Mouse (Mus musculus) adipocyte (in vitro differentiated cells): ENCODE measurements around the gene Meaf6.

Experiments used
- DNase-seq: peaks from one replicate; pipeline ENCODE4 v3.0.0-alpha.2; 2016; ENCODE audit warnings: low spot score

The Meaf6 gene

DNA sequence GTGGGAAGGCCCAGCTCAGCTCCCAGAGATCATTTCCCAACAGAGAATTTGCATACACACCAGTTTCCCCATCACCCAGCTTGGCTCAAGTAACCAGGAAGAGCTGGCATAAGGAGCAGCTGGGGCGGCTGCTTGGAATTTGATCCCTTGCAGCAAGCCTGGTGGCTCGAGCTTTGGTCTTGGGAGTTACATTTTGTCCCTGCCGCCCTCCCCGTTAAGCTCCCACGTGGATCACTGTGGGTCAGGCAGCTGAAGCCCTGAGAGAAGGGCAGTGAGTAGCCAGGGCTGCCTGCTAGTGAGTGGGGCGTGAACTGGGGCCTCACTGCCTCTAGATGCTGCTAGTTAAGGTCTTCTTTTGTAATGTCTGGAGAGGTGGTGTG lies 30.8 kb downstream of the Meaf6 start:
- DNase-seq = peak; percentile 92

- DNase-seq = peak; percentile 98
Observed at GRCm38 (mm10) chr4:125116090-125116861, 31.3 kb downstream of the Meaf6 start.

DNA sequence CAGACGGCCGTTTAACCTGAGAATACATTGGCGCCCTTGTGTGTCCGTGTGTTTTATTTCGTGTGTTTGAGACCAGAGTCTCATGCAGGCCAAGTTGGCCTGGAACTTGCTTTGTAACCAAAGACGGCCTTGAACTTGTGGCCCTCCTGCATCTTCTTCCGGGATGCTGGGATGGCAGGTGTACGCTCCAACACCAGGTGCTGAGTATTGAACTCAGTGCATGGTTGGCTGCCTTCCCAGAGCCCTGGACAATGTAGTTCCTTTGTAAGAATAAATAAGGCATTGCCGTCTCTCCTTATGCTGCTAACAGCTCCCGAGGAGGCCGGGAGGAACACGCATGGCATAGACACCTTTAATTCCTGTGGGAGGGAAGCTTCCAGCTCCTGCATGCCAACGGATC lies 32.0 kb downstream of the Meaf6 start:
- DNase-seq = no peak

DNA sequence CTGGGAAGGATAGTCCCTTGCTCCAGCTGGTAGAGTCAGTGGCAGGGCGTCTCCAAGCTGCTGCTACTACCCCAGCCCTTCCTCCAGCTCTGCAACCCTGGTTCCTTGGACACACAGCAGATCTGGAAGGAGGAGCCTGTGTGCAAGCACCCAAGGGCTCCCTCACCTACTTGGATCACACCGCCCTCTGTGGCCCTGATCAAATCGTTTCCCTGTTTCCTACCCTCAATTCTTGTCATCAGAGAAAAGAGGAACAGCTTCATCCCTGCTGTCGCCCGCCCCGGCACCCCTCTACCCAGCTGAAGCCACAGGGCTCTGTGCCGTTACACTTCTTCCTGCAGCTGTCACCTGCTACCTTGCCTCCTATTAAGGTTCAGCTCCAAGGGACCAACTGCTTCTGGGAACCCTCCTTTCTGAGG lies 33.0 kb downstream of the Meaf6 start:
- peak; percentile 70 for DNase-seq

DNA sequence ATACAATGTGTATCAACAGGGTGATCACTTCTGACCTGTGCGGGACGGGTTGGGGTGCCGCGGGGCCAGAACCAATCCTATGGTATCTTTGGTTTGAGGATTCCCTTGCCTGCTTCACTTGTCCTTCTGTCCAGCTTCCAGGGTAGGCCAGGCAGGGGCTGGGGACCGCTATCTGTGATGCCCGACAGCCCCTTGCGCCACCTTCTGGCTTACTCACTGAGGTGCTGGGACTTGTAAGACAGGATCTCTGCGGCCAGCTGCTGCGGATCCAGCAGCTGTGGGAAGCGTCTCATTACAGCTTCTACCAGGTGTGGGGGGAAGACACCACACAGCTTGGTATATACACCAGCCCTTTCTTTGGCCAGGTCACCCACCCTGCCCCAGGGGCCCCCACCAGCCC lies 34.1 kb downstream of the Meaf6 start:
- peak; percentile 26 for DNase-seq

DNA sequence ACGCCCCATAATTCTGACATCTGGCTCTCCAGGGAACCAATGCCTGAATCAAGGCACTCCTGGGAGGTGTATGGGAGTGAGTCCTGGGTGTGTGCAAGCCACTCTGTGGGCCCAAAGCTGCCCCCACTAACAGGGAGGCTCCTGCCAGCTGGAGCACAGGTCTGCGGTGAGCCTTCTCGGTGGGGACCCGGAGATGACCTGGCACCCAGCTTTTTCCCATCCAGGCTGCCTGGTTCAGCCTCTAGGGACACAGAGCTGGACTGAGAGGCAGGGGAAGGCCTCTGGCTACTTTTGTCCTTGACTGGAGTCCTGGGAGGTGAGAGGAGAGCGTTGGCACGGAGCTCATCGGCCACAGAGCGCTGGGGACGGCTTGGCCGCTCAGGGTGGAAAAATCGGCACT lies 34.8 kb downstream of the Meaf6 start:
- peak; percentile 16 for DNase-seq

DNA sequence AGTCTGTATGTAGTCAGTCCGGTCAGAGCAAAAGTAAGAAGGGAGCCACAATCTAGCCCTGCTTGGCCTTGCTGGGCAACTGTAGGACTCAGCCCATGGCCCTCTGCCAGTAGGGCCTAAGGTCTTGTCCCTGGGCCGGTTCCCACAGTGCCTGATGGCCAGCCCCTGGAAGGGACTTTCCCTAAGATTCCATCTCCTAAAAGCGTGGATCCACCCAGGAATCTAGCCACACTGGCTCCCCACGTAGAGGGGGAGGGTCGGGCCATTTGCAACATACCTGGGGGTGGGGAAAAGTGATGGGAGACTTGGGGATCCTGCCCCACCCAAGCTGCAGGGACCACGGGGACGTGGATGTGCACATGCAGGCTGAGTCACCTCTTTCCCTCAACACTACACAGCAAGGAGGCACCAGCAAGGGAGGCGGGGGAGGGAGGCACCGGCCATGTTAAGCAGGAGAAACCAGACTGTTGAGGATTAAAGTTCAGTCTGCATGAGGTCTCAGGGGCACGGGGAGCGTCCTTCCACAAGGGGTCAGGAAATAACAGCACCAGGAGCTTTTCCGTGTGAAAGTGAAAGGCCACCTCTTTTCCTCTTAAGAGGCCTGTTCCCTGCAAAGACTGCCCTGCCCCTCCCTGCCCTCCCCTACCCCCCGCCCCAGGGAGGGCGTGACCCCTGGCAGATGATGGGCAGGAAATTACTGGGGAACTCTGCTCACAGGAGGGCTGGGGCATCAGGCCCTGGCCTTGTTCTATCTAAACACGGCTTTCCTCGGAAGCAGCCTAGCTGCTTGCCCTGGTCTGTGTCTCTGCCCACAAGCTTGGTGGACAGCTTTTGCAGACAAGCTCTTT lies 37.7 kb downstream of the Meaf6 start:
- peak; percentile 98 for DNase-seq

GRCm38 (mm10) chr4:125123279-125123671 lies 38.3 kb downstream of the Meaf6 start:
- DNase-seq = no peak

DNA sequence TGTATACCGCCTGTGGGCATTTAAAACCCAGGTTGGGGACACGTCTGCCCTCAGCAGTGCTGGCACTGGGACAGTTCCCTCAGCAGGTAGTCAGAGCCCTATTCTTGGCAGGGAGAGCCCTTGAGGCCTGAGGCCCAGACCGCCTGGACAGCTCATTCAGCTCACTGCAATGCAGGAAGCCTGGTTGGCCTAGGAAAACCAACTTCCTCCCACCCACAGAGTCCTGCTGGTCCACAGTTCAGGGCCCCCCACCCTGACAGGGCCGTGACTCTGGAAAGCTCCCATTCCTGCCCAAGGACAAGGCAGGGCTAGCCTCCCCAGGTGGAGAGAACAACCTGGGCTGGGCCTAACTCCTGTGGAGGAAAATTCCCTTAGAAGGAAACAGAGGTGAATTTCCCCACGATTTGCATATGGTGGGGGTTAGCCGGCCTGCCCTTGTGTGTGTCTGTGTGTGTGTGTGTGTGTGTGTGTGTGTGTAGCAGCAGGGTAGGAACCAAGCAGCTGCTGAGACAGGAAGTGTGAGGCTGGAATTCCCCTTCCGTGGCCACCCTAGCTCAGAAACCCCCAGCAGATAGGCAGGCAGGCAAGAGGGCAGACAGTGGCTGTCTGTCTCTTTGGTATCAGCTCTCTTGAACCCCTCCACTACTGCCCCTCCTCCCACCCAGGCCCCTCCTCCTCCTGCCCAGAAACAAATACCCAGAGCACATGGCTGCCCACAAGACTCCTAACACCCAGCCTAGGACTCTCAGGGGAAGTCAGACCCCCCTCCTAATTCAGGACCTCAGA lies 39.7 kb downstream of the Meaf6 start:
- peak; percentile 45 for DNase-seq

GRCm38 (mm10) chr4:125125361-125125921 lies 40.5 kb downstream of the Meaf6 start:
- DNase-seq = peak; percentile 18

- peak; percentile 14 for DNase-seq
Observed at GRCm38 (mm10) chr4:125126186-125126585, 41.3 kb downstream of the Meaf6 start.

DNA sequence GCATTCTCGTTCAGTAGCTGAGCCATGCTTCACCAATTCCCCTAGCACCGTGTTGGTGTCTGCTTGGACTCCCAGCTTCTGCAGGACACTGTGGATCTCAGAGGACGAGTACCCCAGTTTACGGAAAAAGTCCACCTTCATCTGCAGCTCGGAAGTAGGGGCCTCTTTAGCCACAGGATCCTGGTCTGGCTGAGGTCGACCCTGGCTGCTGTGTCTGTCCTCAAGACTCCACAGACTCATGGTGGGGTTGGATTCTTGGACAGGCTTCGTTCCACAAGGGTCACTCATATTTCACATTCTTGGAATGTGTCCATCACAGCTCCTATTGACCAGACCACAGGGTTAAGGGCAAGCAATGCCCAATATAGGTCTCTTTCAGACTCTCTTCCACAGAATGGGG lies 41.8 kb downstream of the Meaf6 start:
- DNase-seq = no peak

- peak; percentile 87 for DNase-seq
Observed at GRCm38 (mm10) chr4:125127305-125128084, 42.6 kb downstream of the Meaf6 start, which contains the start of gene Zc3h12a. Zc3h12a (minus strand) TSS chr4:125127840.

DNA sequence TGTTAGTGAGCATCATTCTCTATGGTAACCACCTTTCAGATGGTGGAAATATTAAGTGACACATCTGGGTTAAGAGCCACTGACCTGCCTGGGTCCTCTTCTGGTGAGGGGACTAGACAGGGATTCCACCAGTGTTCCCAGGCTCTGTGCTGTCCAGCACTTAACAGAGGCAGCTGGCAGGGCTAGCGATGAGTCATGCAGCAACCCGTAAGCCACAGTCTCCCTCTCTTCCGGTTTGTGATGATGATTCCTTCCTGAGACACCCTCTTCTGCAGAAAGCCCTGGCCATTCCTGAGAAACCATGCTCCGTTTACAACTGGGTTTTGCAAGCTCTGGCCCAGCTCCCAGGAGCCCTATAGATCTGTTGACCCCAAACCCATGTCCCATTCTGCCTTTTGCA lies 46.6 kb downstream of the Meaf6 start:
- peak; percentile 70 for DNase-seq

- peak; percentile 79 for DNase-seq
Observed at GRCm38 (mm10) chr4:125132394-125132793, 47.5 kb downstream of the Meaf6 start.

- DNase-seq = no peak
Observed at GRCm38 (mm10) chr4:125134192-125134591, 49.3 kb downstream of the Meaf6 start.

GRCm38 (mm10) chr4:125134631-125135030 lies 49.7 kb downstream of the Meaf6 start:
- no peak for DNase-seq

DNA sequence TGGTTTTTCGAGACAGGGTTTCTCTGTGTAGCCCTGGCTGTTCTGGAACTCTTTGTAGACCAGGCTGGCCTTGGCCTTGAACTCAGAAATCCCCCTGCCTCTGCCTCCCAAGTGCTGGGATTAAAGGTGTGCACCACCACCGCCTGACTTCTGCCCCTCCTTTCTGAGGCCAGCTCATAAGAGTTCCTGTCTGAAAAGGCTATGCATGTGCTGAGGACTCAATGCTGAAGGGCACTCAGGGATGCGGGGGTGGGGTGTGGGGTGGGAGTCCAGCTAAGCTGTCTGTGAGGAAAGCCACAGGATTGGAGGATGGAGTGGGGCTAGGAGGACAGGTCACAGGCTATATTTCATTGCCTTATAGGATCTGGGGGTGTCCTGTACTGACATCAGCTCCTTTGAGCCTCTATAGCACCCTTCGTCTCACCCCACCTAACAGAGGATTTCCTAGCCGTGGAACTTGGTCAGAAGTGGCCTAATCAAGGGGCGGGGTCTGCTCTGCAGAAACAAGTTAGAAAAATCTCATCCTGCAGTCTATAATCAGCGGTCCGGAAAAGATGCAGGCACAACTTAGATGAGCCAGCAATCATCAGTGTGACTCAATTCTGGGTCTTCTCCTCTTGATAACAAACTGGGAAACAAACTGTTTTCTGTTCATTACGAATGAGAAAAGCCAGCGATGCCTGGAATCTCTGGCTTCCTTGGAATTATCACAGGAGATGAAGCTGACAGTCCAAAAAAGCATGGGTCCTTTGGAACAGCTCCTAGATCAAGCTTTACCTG lies 50.3 kb downstream of the Meaf6 start:
- DNase-seq = no peak

- DNase-seq = no peak
Observed at GRCm38 (mm10) chr4:125136303-125136888, 51.5 kb downstream of the Meaf6 start.

DNA sequence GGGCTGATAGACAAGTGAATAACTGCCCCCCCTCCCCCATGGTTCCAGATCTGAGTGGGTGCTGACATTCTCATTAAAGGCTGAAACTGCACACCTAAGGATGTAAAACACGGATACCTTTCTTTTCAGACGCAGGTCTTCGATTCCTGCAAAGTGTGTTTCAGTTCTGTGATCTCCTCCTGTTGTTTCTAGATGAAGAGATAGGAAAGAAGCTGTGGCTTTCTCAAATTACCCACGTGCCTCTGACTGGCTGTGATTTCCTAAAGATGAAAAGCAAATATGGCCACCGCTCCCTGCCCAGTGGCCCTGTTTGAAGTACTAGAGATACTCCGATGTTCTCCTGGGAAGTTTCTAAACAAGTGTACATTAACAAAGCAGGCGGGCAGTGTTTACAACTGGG lies 53.4 kb downstream of the Meaf6 start:
- no peak for DNase-seq
